Mouse (Mus musculus) heart, adult 18-20 months (tissue): ENCODE results near the gene Tulp4. TPM values are rescaled to one million over a fixed set of nuclear protein-coding genes. Genes with fewer than 3 reads are reported as not detected.
A peak's percentile ranks its signal among the peaks of the same experiment; 100 is the strongest.
"Not testable (repeated sequence)": the region's sequence is repeated elsewhere in the genome, so short reads cannot be mapped to it uniquely, and the experiment has no call there.

Experiments used
- DNase-seq, 2 experiments: peaks; one replicate each; pipeline ENCODE4 v3.0.0; 2021 to 2022; ENCODE audit warnings: mixed read lengths in 1 of 2
- total RNA-seq, 2 experiments: library from RNA; stranded (reverse); gene quantifications; 2 replicates each; pipeline ENCODE4 v1.2.3; 2021

Tulp4 gene
- total RNA-seq, 2 experiments from 2014 or later: 97.1 to 99.3 TPM

- no peak for DNase-seq
These were observed 83.0 kb downstream of the Tulp4 start for GRCm38 (mm10) chr17:6189207-6189606.

GRCm38 (mm10) chr17:6192275-6192674 is 86.0 kb downstream of the Tulp4 start:
- no peak for DNase-seq

DNA sequence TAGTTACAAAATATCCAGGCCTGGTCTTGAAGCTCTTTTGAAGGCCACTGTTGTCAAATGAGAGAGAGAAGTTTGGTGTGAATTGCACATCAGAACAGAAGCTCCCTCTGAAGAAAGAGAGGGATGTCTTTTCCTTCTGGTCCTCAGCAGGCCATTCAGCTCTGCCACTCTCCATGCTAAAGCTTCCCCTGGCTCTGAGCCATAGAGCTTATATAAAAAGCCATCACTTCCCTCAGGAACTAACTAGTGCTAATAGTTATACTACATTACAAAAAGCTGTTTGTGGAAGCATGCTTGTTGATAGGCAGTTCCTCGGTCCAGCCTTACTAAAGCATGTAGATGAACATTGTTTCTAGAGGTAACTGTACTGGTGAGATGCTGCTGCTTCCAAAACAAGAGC is 89.2 kb downstream of the Tulp4 start:
- DNase-seq: no peak

DNA sequence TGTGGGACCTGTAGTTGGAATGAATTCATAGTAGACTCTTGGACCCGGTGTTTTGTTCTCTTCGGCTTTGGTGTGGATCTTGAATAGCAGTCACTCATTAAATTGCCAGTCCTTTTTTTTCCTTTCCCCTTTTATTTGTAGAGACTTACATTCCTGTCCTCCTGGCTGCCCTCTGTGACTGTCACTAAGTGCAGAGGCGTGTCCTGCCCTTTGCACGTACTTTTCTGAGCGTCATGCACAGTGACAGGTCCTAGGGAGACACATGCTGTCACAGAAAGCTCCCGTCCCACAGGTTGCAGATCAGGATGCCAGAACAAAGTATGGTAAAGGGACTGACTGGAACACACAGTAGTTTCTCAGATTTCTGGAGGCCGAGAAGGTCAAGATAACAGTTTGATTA is 91.3 kb downstream of the Tulp4 start:
- DNase-seq: no peak

GRCm38 (mm10) chr17:6198670-6199069 is 92.4 kb downstream of the Tulp4 start:
- DNase-seq: no peak

DNA sequence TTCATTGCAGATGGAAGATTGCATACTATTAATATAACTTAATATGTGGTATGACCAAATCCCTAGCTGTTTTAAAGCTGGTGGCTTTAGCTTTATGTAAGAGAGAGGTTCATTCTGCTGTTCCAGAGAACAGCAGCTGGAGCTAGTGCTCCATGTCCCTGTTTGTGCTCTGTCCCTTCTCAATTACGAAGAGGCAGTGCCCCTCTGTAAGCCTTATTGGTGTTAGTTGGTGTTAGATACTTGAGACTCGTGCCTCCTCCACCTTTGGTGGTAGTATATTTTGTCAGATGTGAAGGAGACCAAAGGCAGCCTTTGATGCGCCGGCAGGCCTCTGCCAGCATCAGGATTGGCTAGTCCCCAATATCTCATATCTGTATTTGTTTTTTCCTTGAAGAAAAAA is 92.9 kb downstream of the Tulp4 start:
- no peak for DNase-seq

GRCm38 (mm10) chr17:6201522-6202250 is 95.4 kb downstream of the Tulp4 start:
- DNase-seq: no peak

DNA sequence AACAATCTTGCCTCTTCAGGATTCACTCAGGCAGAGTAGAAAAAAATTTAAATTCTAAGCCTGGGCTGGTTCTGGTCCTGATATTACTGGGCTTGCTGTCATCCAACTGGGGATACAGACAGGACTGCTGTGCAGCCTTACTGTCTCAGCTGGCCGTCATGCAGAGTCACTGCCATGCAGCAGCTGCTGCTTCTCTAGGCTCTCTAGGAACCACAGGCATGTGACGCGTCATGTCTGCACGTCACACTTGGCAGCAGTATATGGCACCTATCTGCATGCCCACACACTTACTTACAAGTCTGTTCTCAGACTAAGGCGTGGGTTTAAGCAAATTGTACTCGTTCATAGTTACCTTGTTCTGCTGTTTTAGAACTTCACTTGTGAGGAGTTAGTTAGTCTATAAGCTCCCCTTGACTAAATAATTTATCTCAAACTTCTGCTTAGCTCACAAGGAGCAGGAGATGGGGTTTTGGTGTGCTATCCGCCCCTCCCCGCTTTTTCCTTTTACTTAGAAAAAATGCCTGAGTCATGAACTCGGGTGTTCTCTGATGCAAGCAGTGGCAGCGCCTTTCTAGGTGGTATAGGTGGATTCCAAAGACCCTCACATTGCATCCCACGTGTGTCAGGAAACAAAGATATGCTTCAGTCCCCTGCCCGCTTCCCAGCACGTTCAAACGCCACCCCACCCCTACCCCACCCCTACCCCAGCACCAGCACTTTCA is 96.3 kb downstream of the Tulp4 start:
- DNase-seq: no peak

DNA sequence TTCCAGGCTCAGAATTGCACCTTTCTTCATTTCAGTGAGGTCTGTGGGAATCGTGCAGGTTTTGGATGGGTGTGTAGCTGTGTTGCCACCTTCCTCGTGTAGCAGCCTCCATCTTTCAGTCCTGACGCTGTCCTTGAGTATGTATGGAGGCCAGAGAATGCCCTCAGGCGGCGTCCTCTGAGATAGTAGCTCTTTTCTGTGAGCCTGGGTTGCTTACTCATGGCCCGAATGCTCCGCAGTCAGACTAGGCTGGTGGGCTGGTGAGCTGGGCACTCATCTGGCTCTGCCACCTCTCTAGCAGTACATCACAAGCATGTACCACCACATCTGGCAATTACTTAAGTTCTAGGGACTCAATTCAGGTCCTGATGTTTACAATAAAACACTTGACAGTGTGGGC is 96.9 kb downstream of the Tulp4 start:
- no peak for DNase-seq

DNA sequence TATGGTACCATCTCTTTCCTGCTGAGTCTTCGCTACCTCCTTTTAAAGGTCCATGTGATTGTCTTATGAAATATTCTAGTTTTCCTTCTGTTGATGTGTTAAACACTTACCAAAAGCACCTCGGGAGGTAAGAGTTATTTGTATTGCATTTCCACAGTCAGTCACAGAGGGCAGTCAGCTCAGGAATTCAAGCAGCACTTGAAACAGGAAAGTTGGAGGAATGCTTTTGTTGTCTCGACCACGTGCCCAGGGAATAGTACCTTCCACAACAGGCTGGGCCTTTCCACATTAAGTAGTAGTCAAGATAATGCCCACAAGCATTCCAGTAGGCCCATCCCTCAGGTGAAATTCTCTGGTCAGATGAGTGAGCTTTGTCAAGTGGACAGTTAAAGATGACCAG is 97.6 kb downstream of the Tulp4 start:
- no peak for DNase-seq

DNA sequence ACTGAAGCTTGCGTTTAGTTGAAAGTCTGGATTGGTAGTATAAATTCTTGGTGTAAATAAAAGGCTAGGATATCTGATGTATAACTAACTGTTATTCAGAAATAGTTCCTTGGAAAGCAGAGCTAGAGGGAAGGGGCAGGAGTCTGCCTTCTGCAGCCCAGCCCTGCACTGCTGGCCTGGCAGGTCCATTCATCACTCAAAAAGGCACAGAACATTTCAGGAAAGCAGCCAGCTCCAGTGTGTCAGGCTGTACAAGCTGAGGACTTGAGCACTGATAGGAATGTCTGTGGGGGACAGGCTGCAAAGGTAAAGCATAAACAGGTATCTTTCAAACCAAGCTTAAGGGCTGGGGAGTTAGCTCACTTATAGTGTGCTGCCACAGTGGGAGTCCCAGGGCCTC is 105.5 kb downstream of the Tulp4 start:
- peak; percentile 42 to 58 for DNase-seq

DNA sequence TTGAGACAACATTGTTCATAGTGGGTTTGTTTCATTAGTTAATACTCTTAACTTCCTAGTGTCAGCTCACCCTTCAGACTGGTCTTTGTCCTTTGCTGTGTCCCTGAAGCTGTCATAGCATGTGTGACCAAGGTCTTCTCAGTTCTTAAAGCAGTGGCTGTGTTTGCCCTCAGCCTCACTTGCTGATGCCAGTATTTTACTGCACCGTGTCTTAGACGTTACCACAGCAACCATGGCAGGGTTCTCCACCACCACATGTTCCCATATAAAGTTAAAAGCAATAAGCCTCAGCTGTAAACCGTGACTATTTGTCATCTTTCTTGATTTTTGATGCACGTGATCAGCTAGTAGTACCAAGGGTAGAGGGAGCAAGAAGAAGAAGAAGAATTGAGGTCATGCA is 109.4 kb downstream of the Tulp4 start:
- no peak for DNase-seq

DNA sequence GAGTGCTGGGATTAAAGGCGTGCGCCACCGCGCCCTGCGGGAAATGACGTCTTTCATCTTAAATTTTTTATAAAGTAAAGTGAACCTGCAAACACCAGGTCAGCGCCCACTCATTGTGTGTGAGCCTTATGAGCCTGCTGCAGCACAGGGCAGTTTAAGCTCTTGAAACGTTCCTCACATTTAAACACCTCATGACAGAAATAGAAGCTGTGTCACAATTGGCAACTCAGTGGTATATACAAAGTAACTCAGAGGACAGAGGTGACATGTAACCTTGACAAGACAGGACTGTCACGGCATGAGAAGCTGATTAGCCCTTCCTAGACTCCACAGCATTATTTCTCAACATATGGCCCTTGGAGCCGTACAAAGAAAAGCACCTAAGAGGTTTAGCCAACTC is 110.3 kb downstream of the Tulp4 start:
- peak; percentile 40 to 62 for DNase-seq

DNA sequence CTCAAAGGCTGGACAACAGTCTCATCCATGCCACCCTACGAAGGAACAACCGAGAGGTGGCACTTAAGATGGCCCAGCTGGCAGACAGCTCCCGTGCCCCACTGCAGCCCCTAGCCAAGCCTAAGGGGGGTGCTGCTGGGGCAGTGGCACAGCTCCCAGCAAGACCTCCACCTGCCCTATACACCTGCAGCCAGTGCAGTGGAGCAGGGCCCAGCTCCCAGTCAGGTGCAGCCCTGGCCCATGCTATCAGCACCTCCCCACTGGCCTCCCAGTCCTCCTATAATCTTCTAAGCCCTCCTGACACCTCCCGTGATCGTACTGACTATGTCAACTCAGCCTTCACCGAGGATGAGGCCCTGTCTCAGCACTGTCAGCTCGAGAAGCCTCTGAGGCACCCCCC is 126.4 kb downstream of the Tulp4 start:
- DNase-seq: not testable (repeated sequence)

DNA sequence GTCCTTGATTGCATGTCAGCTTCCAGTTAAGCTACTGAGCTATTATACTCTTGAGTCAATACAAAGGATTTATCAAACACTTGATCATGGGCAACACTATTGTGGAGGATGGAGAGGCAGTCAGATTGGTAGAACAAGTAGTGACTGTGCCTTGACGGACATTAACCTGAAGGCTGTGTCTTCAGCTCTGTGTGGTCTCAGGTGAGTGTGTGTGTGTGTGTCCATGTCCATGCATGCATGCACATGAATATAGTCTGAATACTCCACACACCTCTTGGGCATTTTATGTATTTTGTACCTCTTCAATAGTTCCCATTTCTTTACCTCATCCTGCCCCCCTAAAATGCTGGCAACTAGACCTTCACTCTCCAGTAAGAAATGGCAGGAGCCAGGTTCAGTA is 145.1 kb downstream of the Tulp4 start:
- not testable (repeated sequence) for DNase-seq

- not testable (repeated sequence) for DNase-seq
These were observed 150.3 kb downstream of the Tulp4 start, which contains the start of gene Tmem181a for GRCm38 (mm10) chr17:6256400-6257069. Gene Tmem181a, plus strand, starts transcription at chr17:6256860.

GRCm38 (mm10) chr17:6257070-6257456 is 150.8 kb downstream of the Tulp4 start:
- DNase-seq: not testable (repeated sequence)

- peak; percentile 37 to 55 for DNase-seq
These were observed 163.9 kb downstream of the Tulp4 start for GRCm38 (mm10) chr17:6269876-6270831.

- DNase-seq: not testable (repeated sequence)
These were observed 164.6 kb downstream of the Tulp4 start for GRCm38 (mm10) chr17:6270840-6271239.

GRCm38 (mm10) chr17:6271970-6272369 is 165.7 kb downstream of the Tulp4 start:
- DNase-seq: not testable (repeated sequence)

DNA sequence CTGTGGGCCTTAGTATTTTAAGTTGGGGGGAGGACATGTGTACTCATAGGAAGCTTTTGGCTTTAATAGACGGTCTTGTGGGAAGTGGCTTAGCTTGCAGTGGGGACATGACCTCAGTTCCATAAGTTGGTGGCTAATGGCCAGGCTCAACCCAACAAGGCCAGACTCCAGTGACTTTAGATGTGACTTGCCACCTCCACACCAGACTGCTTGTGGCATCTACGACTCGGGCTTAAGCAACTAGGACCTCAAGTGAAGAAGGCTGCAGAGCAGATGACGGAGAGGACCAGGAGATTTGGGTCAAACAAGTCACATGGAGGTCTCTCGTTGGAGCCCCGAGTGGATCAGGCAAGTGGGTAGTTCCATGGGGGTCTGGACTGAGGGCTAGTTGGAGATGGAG is 168.5 kb downstream of the Tulp4 start:
- DNase-seq: not testable (repeated sequence)

DNA sequence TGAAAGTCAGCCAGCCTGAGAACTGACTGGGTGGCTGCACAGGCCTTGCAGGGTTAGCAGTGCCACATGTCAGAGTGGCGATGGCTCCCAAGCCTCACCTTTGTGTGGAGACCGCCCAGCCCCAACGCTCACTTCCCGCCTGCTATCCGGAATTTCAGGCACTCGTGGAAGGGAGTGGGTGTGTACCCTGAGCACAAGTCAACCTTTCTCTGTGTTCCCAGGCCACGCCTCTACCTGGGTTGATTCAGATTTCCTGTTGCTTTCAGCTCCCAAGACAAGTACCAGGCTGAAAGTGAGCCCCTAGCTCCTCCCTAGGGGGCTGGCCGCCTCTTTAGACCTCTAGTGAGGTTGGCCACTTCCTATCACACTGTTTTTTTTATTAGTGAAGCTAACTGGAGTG is 173.0 kb downstream of the Tulp4 start:
- not testable (repeated sequence) for DNase-seq
